Mouse (Mus musculus): ENCODE data around the gene Slc4a4.

The Slc4a4 gene

GRCm38 (mm10) chr5:89010116-89010515, 123.5 kb downstream of the Slc4a4 start:
- no peak for DNase-seq (ENCODE audit: low spot score)

GRCm38 (mm10) chr5:89012456-89012855, 125.8 kb downstream of the Slc4a4 start:
- DNase-seq (ENCODE audit: low spot score): no peak

GRCm38 (mm10) chr5:89014782-89015181, 128.2 kb downstream of the Slc4a4 start:
- no peak for DNase-seq (ENCODE audit: low spot score)

- no peak for DNase-seq (ENCODE audit: low spot score)
Measured at GRCm38 (mm10) chr5:89015878-89016277, 129.3 kb downstream of the Slc4a4 start.

GRCm38 (mm10) chr5:89018537-89018936, 131.9 kb downstream of the Slc4a4 start:
- no peak for DNase-seq (ENCODE audit: low spot score)

- no peak for DNase-seq (ENCODE audit: low spot score)
Measured at GRCm38 (mm10) chr5:89024413-89024812, 137.8 kb downstream of the Slc4a4 start.

- no peak for DNase-seq (ENCODE audit: low spot score)
Measured at GRCm38 (mm10) chr5:89027518-89028085, 141.0 kb downstream of the Slc4a4 start.

GRCm38 (mm10) chr5:89032647-89033046, 146.0 kb downstream of the Slc4a4 start:
- no peak for DNase-seq (ENCODE audit: low spot score)

- no peak for DNase-seq (ENCODE audit: low spot score)
Measured at GRCm38 (mm10) chr5:89033256-89033655, 146.6 kb downstream of the Slc4a4 start.

GRCm38 (mm10) chr5:89036147-89036546, 149.5 kb downstream of the Slc4a4 start:
- no peak for DNase-seq (ENCODE audit: low spot score)

GRCm38 (mm10) chr5:89040814-89041213, 154.2 kb downstream of the Slc4a4 start:
- DNase-seq (ENCODE audit: low spot score): no peak

GRCm38 (mm10) chr5:89043846-89044245, 157.2 kb downstream of the Slc4a4 start:
- no peak for DNase-seq (ENCODE audit: low spot score)

GRCm38 (mm10) chr5:89044801-89045200, 158.2 kb downstream of the Slc4a4 start:
- no peak for DNase-seq (ENCODE audit: low spot score)

- no peak for DNase-seq (ENCODE audit: low spot score)
Measured at GRCm38 (mm10) chr5:89051577-89051976, 165.0 kb downstream of the Slc4a4 start.

GRCm38 (mm10) chr5:89052230-89052629, 165.6 kb downstream of the Slc4a4 start:
- no peak for DNase-seq (ENCODE audit: low spot score)

GRCm38 (mm10) chr5:89055656-89056055, 169.0 kb downstream of the Slc4a4 start:
- no peak for DNase-seq (ENCODE audit: low spot score)

GRCm38 (mm10) chr5:89056370-89056769, 169.8 kb downstream of the Slc4a4 start:
- no peak for DNase-seq (ENCODE audit: low spot score)

GRCm38 (mm10) chr5:89061097-89061496, 174.5 kb downstream of the Slc4a4 start:
- no peak for DNase-seq (ENCODE audit: low spot score)

- DNase-seq (ENCODE audit: low spot score): no peak
Measured at GRCm38 (mm10) chr5:89062286-89062685, 175.7 kb downstream of the Slc4a4 start.

- DNase-seq (ENCODE audit: low spot score): no peak
Measured at GRCm38 (mm10) chr5:89067111-89067510, 180.5 kb downstream of the Slc4a4 start.

GRCm38 (mm10) chr5:89068072-89068471, 181.5 kb downstream of the Slc4a4 start:
- no peak for DNase-seq (ENCODE audit: low spot score)

- DNase-seq (ENCODE audit: low spot score): no peak
Measured at GRCm38 (mm10) chr5:89070051-89070450, 183.4 kb downstream of the Slc4a4 start.

- no peak for DNase-seq (ENCODE audit: low spot score)
Measured at GRCm38 (mm10) chr5:89071957-89072356, 185.3 kb downstream of the Slc4a4 start.

- DNase-seq (ENCODE audit: low spot score): no peak
Measured at GRCm38 (mm10) chr5:89077711-89078110, 191.1 kb downstream of the Slc4a4 start.

GRCm38 (mm10) chr5:89083476-89083875, 196.9 kb downstream of the Slc4a4 start:
- DNase-seq (ENCODE audit: low spot score): no peak

Data from ovary, postnatal 14 days (tissue).